Mouse (Mus musculus) heart, embryonic 14.5 days (tissue): Measurements from ENCODE around the gene R3hdm4. TPM values are rescaled to one million over a fixed set of nuclear protein-coding genes. Genes with fewer than 3 reads are reported as not detected.

Source experiments
- ATAC-seq: fragments of 200-750 bp; cut with Nextera tagmentation; 2 replicates; pipeline ENCODE4 v1.8.0; 2017; ENCODE audit warnings: low read depth, moderate TSS enrichment; ENCODE audit not compliant: insufficient number of reproducible peaks, insufficient read depth, low FRiP score
- H3K27ac ChIP-seq, 2 experiments: fragments of 200-500 bp in 1 of 2; fragments of 300-500 bp in 1 of 2; sonication (generic) in 1 of 2; replicated peaks in 1 of 2; 2 replicates each; pipeline ENCODE4 v1.5.1; 2012 to 2014; ENCODE audit warnings: low read depth in 2 of 2, low read length in 2 of 2, control low read depth in 1 of 2, mild to moderate bottlenecking in 1 of 2, mixed read lengths in 1 of 2; ENCODE audit not compliant: control insufficient read depth in 1 of 2, insufficient read depth in 1 of 2
- H3K27me3 ChIP-seq: fragments of 300-500 bp; sonication (generic); 2 replicates; pipeline ENCODE4 v1.6.1; 2014; ENCODE audit warnings: mild to moderate bottlenecking, low read length, control low read depth; ENCODE audit not compliant: control insufficient read depth, insufficient read depth
- H3K36me3 ChIP-seq: fragments of 300-500 bp; sonication (generic); 2 replicates; pipeline ENCODE4 v1.6.1; 2014; ENCODE audit warnings: mild to moderate bottlenecking, control low read depth, low read length, mixed read lengths; ENCODE audit not compliant: control insufficient read depth, insufficient read depth
- H3K4me1 ChIP-seq, 2 experiments: fragments of 200-500 bp in 1 of 2; fragments of 300-500 bp in 1 of 2; sonication (generic) in 1 of 2; 2 replicates each; pipeline ENCODE4 v1.6.1; 2012 to 2014; ENCODE audit warnings: low read length in 2 of 2, control low read depth in 1 of 2, mixed read lengths in 1 of 2; ENCODE audit not compliant: control insufficient read depth in 2 of 2, insufficient read depth in 2 of 2
- H3K4me2 ChIP-seq: fragments of 300-500 bp; sonication (generic); 2 replicates; pipeline ENCODE4 v1.6.1; 2014; ENCODE audit warnings: mild to moderate bottlenecking, low read length
- H3K4me3 ChIP-seq, 2 experiments: fragments of 200-500 bp in 1 of 2; fragments of 300-500 bp in 1 of 2; sonication (generic) in 1 of 2; 2 replicates each; pipeline ENCODE4 v1.5.1; 2012 to 2014; ENCODE audit warnings: low read length in 2 of 2, mild to moderate bottlenecking in 2 of 2, control low read depth in 1 of 2, low read depth in 1 of 2, moderate library complexity in 1 of 2; ENCODE audit not compliant: control insufficient read depth in 1 of 2, insufficient read depth in 1 of 2
- H3K9ac ChIP-seq: fragments of 300-500 bp; sonication (generic); 2 replicates; pipeline ENCODE4 v1.6.1; 2014; ENCODE audit warnings: mild to moderate bottlenecking, low read length
- H3K9me3 ChIP-seq: fragments of 300-500 bp; sonication (generic); 2 replicates; pipeline ENCODE4 v1.6.1; 2016; ENCODE audit warnings: low read length, control low read depth; ENCODE audit not compliant: control insufficient read depth
- WGBS: fragments of 180-500 bp; shearing (Covaris S2); extraction: QIAGEN DNeasy Blood & Tissue Kit; methylation state at CpG from one replicate; pipeline ENCODE4 v1.1.7; 2014; 5-methylcytosine and 5-hydroxymethylcytosine counted together
- polyA plus RNA-seq: library from polyadenylated mRNA; unstranded; fragments of >200 nt; fragmentation: Nextera tagmentation; extraction: Ambion mirVana; gene quantifications from 2 replicates; pipeline ENCODE4 v1.2.1, GENCODE M21; 2014

Gene R3hdm4
- polyA plus RNA-seq, 1 experiment from 2014 or later = 96.7 TPM

GRCm38 (mm10) chr10:79872862-79873261 lies 48.1 kb downstream of the R3hdm4 start:
- Histone ChIP-seq H3K27ac (no peak overlapping the region), H3K4me1 (peaks cover 0 to 7% of the 10 kb centered on the region in 2 experiments; a peak in 3 of 4 replicates), H3K4me3 (no peak overlapping the region), H3K9me3 (no peaks in the 10 kb centered on the region), H3K4me2 (no peak overlapping the region), H3K36me3 (no peaks in the 10 kb centered on the region), H3K9ac (no peak overlapping the region), H3K27me3 (peaks cover 4% of the 10 kb centered on the region; the same call in 1 of the 2 replicates)
- ATAC-seq = no peak
- 41% methylated on average over 3 of the region's 3 CpGs for WGBS

- Histone ChIP-seq H3K27ac (no peak overlapping the region), H3K9me3 (no peaks in the 10 kb centered on the region), H3K9ac (no peak overlapping the region), H3K4me1 (peaks cover 0 to 7% of the 10 kb centered on the region in 2 experiments; a peak in 3 of 4 replicates), H3K27me3 (peaks cover 4% of the 10 kb centered on the region; the same call in 1 of the 2 replicates), H3K36me3 (no peaks in the 10 kb centered on the region), H3K4me3 (no peak overlapping the region), H3K4me2 (no peak overlapping the region)
- ATAC-seq = no peak
- WGBS = 87% methylated on average over 8 of the region's 8 CpGs
Observed at GRCm38 (mm10) chr10:79871845-79872244, 49.2 kb downstream of the R3hdm4 start.

- ATAC-seq = no peak
- H3K27ac ChIP-seq = no peak overlapping the region
- H3K4me2 ChIP-seq = no peak overlapping the region
- no peaks in the 10 kb centered on the region for H3K27me3 ChIP-seq
- no peak overlapping the region for H3K9ac ChIP-seq
- H3K36me3 ChIP-seq = peaks cover 38% of the 10 kb centered on the region
- peaks cover 0 to 15% of the 10 kb centered on the region in 2 experiments; a peak in 3 of 4 replicates for H3K4me1 ChIP-seq
- 75% methylated on average over 11 of the region's 11 CpGs for WGBS
- H3K9me3 ChIP-seq = no peaks in the 10 kb centered on the region
- no peak overlapping the region for H3K4me3 ChIP-seq
Observed at GRCm38 (mm10) chr10:79866601-79867000, 54.4 kb downstream of the R3hdm4 start.

- WGBS = 57% methylated on average over 19 of the region's 19 CpGs
- Histone ChIP-seq H3K4me3 (no peak overlapping the region), H3K9ac (no peak overlapping the region), H3K9me3 (no peaks in the 10 kb centered on the region), H3K36me3 (peaks cover 45% of the 10 kb centered on the region), H3K27me3 (no peaks in the 10 kb centered on the region), H3K27ac (peak overlapping the region in 1 of 2 experiments; percentile 37; a peak in 1 of 4 replicates), H3K4me1 (peaks cover 0 to 15% of the 10 kb centered on the region in 2 experiments; a peak in 3 of 4 replicates), H3K4me2 (no peak overlapping the region)
- ATAC-seq = peak; percentile 24; the same call in 1 of the 2 replicates
Observed at GRCm38 (mm10) chr10:79865801-79866295, 55.2 kb downstream of the R3hdm4 start.

GRCm38 (mm10) chr10:79865189-79865601 lies 55.8 kb downstream of the R3hdm4 start:
- Histone ChIP-seq H3K4me1 (peaks cover 0 to 16% of the 10 kb centered on the region in 2 experiments; a peak in 3 of 4 replicates), H3K27me3 (no peaks in the 10 kb centered on the region), H3K36me3 (peaks cover 52% of the 10 kb centered on the region), H3K9ac (peak overlapping the region; percentile 8; the same call in 1 of the 2 replicates), H3K9me3 (no peaks in the 10 kb centered on the region), H3K4me2 (no peak overlapping the region), H3K27ac (peak overlapping the region in 1 of 2 experiments; percentile 37; a peak in 2 of 4 replicates), H3K4me3 (no peak overlapping the region)
- peak; percentile 21; the same call in 1 of the 2 replicates for ATAC-seq
- WGBS = 47% methylated on average over 12 of the region's 12 CpGs

GRCm38 (mm10) chr10:79864351-79865188 lies 56.4 kb downstream of the R3hdm4 start:
- no peak overlapping the region for H3K27ac ChIP-seq
- peaks cover 58% of the 10 kb centered on the region for H3K36me3 ChIP-seq
- 49% methylated on average over 10 of the region's 10 CpGs for WGBS
- no peaks in the 10 kb centered on the region for H3K9me3 ChIP-seq
- no peak overlapping the region for H3K4me3 ChIP-seq
- no peak overlapping the region for H3K9ac ChIP-seq
- H3K4me2 ChIP-seq = no peak overlapping the region
- H3K4me1 ChIP-seq = peaks cover 0 to 23% of the 10 kb centered on the region in 2 experiments; a peak in 3 of 4 replicates
- H3K27me3 ChIP-seq = no peaks in the 10 kb centered on the region
- ATAC-seq = peak; percentile 14; the same call in 1 of the 2 replicates

GRCm38 (mm10) chr10:79862925-79863324 lies 58.1 kb downstream of the R3hdm4 start:
- no peak overlapping the region for H3K27ac ChIP-seq
- H3K27me3 ChIP-seq = no peaks in the 10 kb centered on the region
- WGBS = 66% methylated on average over 10 of the region's 10 CpGs
- peaks cover 70% of the 10 kb centered on the region for H3K36me3 ChIP-seq
- ATAC-seq = no peak
- no peak overlapping the region for H3K4me2 ChIP-seq
- no peak overlapping the region for H3K9ac ChIP-seq
- H3K4me1 ChIP-seq = peaks cover 13 to 39% of the 10 kb centered on the region in 2 experiments
- H3K9me3 ChIP-seq = no peaks in the 10 kb centered on the region
- no peak overlapping the region for H3K4me3 ChIP-seq
